Mouse (Mus musculus) limb, embryonic 10.5 days (tissue): Measurements from ENCODE around the gene Snx11. TPM values are rescaled to one million over a fixed set of nuclear protein-coding genes. Genes with fewer than 3 reads are reported as not detected.

Source experiments
- polyA plus RNA-seq: library from polyadenylated mRNA; unstranded; fragments of >200 nt; fragmentation: Nextera tagmentation; extraction: Ambion mirVana; gene quantifications from 2 replicates; pipeline ENCODE4 v1.2.1, GENCODE M21; 2016

Snx11 gene
- polyA plus RNA-seq, 1 experiment from 2014 or later = 21.4 TPM

Other genes starting within 250 kb of the Snx11 start
- 179 and 200 TPM in 2 replicates for gene Cbx1, start 11.6 kb upstream of the Snx11 start, polyA plus RNA-seq
- gene Nfe2l1, start 52.4 kb upstream of the Snx11 start, polyA plus RNA-seq = 60.0 and 69.3 TPM in 2 replicates
- 25.9 and 39.9 TPM in 2 replicates for gene Copz2, start 72.3 kb upstream of the Snx11 start, polyA plus RNA-seq
- 85.3 and 90.0 TPM in 2 replicates for gene Cdk5rap3, start 138.9 kb upstream of the Snx11 start, polyA plus RNA-seq
- gene Prr15l, start 150.5 kb upstream of the Snx11 start, polyA plus RNA-seq = 0.58 and 0.71 TPM in 2 replicates
- 31.3 and 33.0 TPM in 2 replicates for gene Pnpo, start 166.4 kb upstream of the Snx11 start, polyA plus RNA-seq
- gene Sp2, start 205.4 kb upstream of the Snx11 start, polyA plus RNA-seq = 26.1 and 28.1 TPM in 2 replicates
- gene Sp6, start 235.8 kb upstream of the Snx11 start, polyA plus RNA-seq = 9.2 and 11.8 TPM in 2 replicates